Mouse (Mus musculus) kidney, postnatal 10 days (tissue): ENCODE data around the gene Sucnr1.
A peak's percentile ranks its signal among the peaks of the same experiment; 100 is the strongest.

Experiments
- DNase-seq: peaks from one replicate; pipeline ENCODE4 v3.0.0; 2021; ENCODE audit warnings: mixed read lengths

Gene Sucnr1

DNA sequence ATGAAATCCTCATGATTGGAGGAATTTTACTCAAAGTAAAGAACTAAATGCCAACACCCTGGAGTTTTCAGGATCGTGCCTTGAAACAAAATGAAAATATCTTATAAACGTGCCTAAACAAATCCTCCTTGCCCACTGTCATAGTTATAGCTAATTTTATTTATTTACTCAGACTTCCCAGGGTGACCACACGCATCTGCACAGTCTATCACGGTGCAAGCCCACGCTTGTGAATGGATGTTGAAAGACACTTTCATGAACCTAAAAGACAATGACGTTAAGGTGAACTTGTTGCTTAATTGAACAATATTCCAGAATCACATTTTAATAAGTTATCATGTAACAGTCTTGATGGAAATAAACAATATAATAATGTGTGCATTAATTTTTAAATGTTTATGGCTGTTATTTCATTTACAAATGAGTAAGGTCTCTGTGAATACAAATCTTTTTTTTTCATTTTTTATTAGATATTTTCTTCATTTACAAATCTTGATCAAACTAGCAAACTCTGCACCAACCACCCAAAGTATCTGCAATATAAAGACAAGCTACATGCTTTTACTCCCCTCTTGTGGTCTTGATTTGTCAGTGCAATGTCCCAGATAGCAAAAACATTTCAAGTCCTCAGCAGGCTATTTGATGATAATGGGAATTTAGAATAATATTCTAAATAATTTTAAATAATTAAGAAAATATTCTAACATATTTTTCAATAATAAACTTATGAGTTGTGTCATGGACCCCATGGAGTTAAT is 30.4 kb downstream of the Sucnr1 start:
- DNase-seq: peak; percentile 20

DNA sequence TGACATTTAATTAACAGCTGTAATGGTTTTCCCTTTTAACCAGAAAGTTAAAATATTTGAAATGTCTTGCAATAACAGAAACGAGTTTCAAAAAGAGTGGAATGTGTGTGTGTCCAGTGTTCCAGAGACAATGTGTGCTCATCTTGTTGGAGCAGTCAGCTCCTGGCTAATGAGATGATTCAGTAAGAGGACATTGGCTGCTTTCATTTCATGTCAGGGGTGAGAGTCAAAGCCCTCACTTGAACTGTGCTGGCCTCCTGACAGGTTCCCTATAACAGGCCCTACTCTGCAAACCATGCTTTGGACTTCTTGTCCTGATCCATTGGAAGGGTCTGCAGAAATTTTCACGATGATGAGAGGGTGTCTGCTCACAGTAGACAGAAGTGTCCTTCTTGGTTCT is 32.9 kb downstream of the Sucnr1 start:
- no peak for DNase-seq

DNA sequence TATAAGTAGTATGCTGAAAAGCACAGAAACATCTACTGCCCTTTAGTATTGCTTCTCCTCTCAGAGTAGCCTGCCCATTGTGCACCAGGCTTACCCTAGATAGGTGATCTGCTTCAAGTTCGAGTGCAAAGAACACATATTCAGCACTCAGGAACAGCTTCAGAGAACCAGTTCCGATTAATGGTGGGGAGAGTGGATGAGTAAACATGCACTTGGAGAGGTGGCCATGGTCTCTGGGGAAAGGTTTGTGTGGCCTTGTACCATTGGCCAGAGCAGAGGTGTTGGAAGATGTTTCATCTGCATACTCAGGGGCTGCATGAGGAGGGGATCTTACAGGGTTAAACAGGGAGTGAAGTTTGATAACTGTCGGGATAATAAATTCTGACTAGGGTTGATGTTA is 39.8 kb downstream of the Sucnr1 start:
- DNase-seq: no peak

DNA sequence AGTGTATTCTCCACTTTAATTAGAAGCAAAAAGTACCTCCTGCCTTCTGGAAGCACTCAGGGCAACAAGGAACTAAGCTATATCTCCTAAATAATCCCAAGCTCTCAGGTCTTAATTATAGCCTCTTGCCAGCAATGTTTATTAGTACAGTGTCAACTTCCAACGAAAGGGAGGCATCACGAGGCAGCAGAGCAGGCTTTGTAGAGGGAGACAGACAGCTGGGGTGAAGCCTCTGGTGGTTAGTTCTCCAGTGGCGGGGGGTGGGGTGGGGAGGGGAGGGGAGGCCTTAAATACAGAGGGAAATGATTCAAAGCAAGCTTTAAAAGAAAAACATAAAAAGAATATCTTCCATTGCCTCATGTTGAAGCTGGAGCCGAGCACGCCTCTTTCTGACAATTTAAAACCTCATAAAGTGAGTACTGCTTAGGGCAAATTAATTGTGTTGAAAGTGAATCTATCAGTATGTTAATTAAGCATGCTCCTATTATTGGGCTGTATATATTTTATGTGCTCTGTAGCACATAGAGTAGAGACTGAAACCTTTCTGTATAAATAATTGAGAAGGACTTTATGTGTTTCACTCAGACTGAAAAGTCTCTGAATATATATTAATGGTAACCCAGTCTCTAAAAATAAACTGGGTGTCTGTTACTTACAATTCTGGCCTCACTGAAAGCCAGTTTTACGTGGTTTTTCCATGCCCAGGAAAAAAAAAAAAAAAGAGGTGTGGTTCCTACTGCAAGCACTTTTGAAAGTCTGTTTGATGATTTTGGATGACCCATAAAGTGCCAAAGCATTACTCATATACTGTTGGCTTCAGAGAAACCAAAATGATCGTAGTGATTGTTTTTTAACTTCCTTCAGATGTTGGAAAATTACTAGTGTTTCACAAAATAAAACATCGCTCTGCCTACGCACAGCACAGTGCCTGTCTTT is 42.5 kb downstream of the Sucnr1 start:
- DNase-seq: no peak

DNA sequence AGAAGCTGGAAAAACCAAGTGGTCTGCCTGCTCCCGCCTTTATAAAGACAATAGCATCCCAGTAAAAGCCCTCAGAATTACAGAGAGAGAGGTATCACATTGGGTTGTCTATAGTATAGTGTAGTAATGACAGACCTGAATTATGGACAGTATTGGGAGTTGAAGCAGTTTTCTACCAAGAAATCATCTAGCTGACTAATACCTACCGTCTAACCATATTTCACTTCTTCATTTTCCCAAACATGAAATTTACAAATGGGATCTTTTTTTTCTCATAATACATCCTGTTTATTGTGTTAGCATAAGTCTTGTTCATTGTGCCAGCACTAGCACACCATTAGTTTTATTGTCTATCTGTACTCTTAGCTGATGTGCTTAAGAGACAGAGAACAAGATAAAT is 44.9 kb downstream of the Sucnr1 start:
- no peak for DNase-seq

DNA sequence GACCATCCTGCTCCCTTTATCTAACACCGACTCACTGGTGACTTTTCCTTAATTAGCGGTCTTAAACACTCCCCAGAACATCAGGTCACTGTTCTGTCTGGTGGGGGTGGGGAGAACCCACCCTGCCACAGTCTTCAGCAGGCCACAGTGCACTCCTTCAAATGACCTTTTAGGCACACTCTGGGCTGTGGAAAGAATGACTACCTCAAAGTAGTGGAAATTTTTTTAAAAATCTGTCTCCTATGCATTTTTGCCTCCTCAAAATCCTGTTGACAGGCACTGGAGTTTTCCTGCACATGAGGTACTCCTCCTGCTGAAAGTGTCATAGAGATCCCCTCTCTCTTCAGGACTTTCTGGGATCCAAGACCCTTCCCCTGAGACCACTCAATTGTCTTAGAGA is 46.6 kb downstream of the Sucnr1 start:
- no peak for DNase-seq

DNA sequence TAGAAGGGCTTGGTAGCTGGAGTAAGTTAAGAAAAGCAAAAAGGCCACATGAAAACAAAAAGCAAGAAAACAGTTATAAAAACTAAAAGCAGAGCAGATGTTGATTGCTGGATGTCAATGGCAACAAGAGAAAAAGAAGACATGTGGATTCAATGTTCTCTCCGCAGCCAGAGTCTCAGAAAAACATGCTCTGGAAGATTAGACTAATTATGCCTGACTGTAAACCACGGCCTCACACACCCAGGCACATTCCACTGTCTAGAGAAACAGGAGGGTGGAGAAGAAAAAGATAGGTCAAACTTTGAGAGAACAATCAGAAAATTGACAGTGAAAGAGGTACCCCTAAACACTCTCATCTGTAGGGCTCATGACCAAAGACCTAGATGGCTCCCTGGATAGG is 54.1 kb downstream of the Sucnr1 start:
- DNase-seq: no peak
